Mouse (Mus musculus) limb, embryonic 10.5 days (tissue): Measurements from ENCODE around the gene Ubxn11. TPM values are rescaled to one million over a fixed set of nuclear protein-coding genes. Genes with fewer than 3 reads are reported as not detected.
A peak's percentile ranks its signal among the peaks of the same experiment; 100 is the strongest.

Source experiments
- DNase-seq: peaks from one replicate; pipeline ENCODE4 v3.0.0-alpha.2; 2017; ENCODE audit warnings: low spot score
- H3K27ac ChIP-seq: fragments of 300-500 bp; sonication (generic); 2 replicates; pipeline ENCODE4 v1.5.1; 2016; ENCODE audit warnings: mild to moderate bottlenecking
- H3K27me3 ChIP-seq: fragments of 300-500 bp; sonication (generic); 2 replicates; pipeline ENCODE4 v1.6.1; 2016; ENCODE audit warnings: low read depth, mild to moderate bottlenecking; ENCODE audit not compliant: poor library complexity, severe bottlenecking
- H3K36me3 ChIP-seq: fragments of 300-500 bp; sonication (generic); 2 replicates; pipeline ENCODE4 v1.6.1; 2016; ENCODE audit warnings: mild to moderate bottlenecking, moderate library complexity
- H3K4me1 ChIP-seq: fragments of 300-500 bp; sonication (generic); 2 replicates; pipeline ENCODE4 v1.6.1; 2016
- H3K4me3 ChIP-seq: fragments of 300-500 bp; sonication (generic); 2 replicates; pipeline ENCODE4 v1.5.1; 2016; ENCODE audit warnings: mild to moderate bottlenecking, moderate library complexity
- H3K9me3 ChIP-seq: fragments of 300-500 bp; sonication (generic); replicated peaks from 2 replicates; pipeline ENCODE4 v1.6.1; 2016; ENCODE audit warnings: mild to moderate bottlenecking
- WGBS: fragments of 180-500 bp; shearing (Covaris S2); methylation state at CpG from one replicate; pipeline ENCODE4 v1.1.7; 2016; 5-methylcytosine and 5-hydroxymethylcytosine counted together
- polyA plus RNA-seq: library from polyadenylated mRNA; unstranded; fragments of >200 nt; fragmentation: Nextera tagmentation; extraction: Ambion mirVana; gene quantifications from 2 replicates; pipeline ENCODE4 v1.2.1, GENCODE M21; 2016

Ubxn11 gene
- polyA plus RNA-seq, 1 experiment from 2014 or later, result 6.5 TPM

GRCm38 (mm10) chr4:134115215-134116144 is 13.1 kb downstream of the Ubxn11 start:
- Histone ChIP-seq H3K27ac (no peak overlapping the region), H3K36me3 (no peaks in the 10 kb centered on the region), H3K4me3 (no peak overlapping the region), H3K4me1 (peaks cover 49% of the 10 kb centered on the region), H3K27me3 (no peaks in the 10 kb centered on the region), H3K9me3 (no peaks in the 10 kb centered on the region)
- DNase-seq, result no peak
- 85% methylated on average over 16 of the region's 16 CpGs for WGBS

GRCm38 (mm10) chr4:134116501-134116900 is 14.1 kb downstream of the Ubxn11 start:
- Histone ChIP-seq H3K9me3 (no peaks in the 10 kb centered on the region), H3K27me3 (no peaks in the 10 kb centered on the region), H3K4me3 (no peak overlapping the region), H3K4me1 (peaks cover 51% of the 10 kb centered on the region), H3K27ac (no peak overlapping the region), H3K36me3 (no peaks in the 10 kb centered on the region)
- WGBS, result 82% methylated on average over 2 of the region's 2 CpGs
- no peak for DNase-seq

- H3K4me1 ChIP-seq, result peaks cover 56% of the 10 kb centered on the region
- WGBS, result 86% methylated on average over 8 of the region's 8 CpGs
Observed at GRCm38 (mm10) chr4:134117012-134117411, 14.6 kb downstream of the Ubxn11 start.

DNA sequence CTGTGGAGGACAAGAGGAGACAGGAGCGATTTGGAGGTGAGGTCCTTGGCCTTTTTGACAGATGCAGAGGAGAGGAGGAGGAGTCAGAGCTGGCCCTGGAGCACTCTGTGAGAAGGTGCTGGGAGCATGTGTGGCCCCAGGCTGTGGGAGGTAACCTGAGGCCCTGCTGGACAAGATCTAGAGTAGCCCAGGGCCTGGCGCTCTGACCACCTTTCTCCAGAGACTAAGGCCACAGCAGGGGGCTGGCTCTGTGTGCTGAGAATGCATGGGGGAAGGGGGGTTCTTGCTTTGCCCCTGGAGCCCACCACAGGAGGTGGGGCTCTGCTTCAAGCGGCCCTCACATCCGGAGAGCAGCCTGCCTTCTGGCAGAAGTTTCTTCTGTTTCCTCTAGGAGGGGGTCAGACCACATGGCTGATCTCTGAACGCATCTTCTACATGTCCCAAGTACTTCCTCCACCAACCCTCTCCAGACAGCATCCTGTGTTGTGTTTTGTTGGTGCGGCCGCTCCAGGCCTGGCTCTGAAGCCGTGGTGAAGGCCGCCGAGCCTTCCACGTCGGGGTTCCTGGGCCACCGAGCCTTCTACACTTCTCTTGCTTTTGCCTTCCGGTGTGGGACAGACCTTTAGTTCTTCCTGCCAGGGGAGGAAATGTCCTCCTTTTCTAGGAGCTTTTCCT is 15.9 kb downstream of the Ubxn11 start:
- Histone ChIP-seq H3K27me3 (no peaks in the 10 kb centered on the region), H3K36me3 (no peaks in the 10 kb centered on the region), H3K4me1 (peaks cover 54% of the 10 kb centered on the region), H3K9me3 (no peaks in the 10 kb centered on the region), H3K27ac (peak overlapping the region; percentile 62; the same call in 1 of the 2 replicates), H3K4me3 (no peak overlapping the region)
- no peak for DNase-seq
- WGBS, result 72% methylated on average over 14 of the region's 14 CpGs

More at GRCm38 (mm10) chr4:134117012-134117411, 14.6 kb downstream of the Ubxn11 start:
- Histone ChIP-seq H3K27ac (no peak overlapping the region), H3K9me3 (no peaks in the 10 kb centered on the region), H3K36me3 (no peaks in the 10 kb centered on the region), H3K27me3 (no peaks in the 10 kb centered on the region), H3K4me3 (no peak overlapping the region)
- DNase-seq, result no peak

- Histone ChIP-seq H3K36me3 (no peaks in the 10 kb centered on the region), H3K4me3 (no peak overlapping the region), H3K4me1 (peaks cover 51% of the 10 kb centered on the region), H3K9me3 (no peaks in the 10 kb centered on the region), H3K27ac (peak overlapping the region; percentile 62), H3K27me3 (no peaks in the 10 kb centered on the region)
- DNase-seq, result no peak
- WGBS, result 69% methylated on average over 5 of the region's 5 CpGs
Observed at GRCm38 (mm10) chr4:134119042-134119441, 16.7 kb downstream of the Ubxn11 start.

DNA sequence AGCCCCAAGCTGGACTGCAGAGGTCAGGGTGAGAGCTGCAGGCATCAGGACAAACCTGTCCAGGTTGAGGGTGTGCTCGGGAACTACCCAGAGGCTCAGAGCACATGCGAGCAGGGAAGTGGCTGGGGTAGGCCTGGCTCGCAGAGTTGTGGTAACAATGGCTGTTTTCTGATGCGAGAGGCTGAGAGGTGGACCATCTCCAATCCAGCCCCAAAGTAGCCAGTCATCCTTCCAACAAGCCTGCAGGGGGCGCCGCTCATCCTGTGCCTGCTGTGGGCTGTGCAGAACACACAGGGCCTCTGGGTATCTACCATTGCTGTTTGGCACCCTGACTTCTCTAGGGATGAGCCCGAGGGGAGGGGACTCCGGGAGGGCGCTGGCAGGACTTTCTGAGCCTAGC is 17.3 kb downstream of the Ubxn11 start:
- Histone ChIP-seq H3K27ac (peak overlapping the region; percentile 62; the same call in 1 of the 2 replicates), H3K4me3 (no peak overlapping the region), H3K4me1 (peaks cover 56% of the 10 kb centered on the region), H3K27me3 (no peaks in the 10 kb centered on the region), H3K9me3 (no peaks in the 10 kb centered on the region), H3K36me3 (no peaks in the 10 kb centered on the region)
- WGBS, result 67% methylated on average over 9 of the region's 9 CpGs
- no peak for DNase-seq

DNA sequence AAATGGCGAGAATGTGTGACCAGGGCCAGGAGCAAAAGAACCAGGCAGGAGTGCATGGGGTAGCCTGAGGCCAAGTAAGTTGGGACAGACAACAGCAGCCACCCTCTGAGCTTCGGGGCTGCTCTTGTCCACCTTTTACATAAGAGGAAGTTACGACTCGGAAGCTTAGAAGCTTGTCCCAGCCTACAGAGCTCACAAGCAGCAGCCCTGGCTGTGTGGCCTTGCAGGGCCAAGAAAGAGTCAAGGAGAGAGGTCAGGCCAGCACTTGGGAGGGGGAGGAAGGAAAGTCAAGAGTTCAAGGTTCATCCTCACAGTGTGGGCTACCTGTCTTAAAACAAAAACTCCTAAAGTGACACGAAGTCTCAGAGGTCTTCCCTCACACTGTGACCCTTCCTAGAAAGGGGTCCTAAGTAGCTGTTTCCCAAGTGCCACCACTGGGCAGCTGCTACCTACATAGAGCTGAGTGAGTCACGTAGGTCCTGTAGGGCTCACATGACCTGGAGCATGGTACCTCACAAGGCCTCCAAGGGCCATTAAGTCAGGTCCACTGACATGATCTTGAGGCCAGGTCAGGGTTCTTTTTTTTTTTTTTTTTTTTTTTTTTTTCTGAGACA is 17.9 kb downstream of the Ubxn11 start:
- 80% methylated on average over 6 of the region's 6 CpGs for WGBS
- DNase-seq, result no peak
- H3K27me3 ChIP-seq, result no peaks in the 10 kb centered on the region
- no peak overlapping the region for H3K4me3 ChIP-seq
- no peaks in the 10 kb centered on the region for H3K36me3 ChIP-seq
- H3K4me1 ChIP-seq, result peaks cover 55% of the 10 kb centered on the region
- H3K27ac ChIP-seq, result no peak overlapping the region
- no peaks in the 10 kb centered on the region for H3K9me3 ChIP-seq

- no peak overlapping the region for H3K4me3 ChIP-seq
- H3K36me3 ChIP-seq, result 0 out of 2 replicates have a peak, but pooled peaks cover 2% of the 10 kb centered on the region
- 0 out of 2 replicates have a peak overlapping the region, but pooled peaks have one; percentile 4 for H3K27ac ChIP-seq
- no peaks in the 10 kb centered on the region for H3K27me3 ChIP-seq
- peaks cover 48% of the 10 kb centered on the region for H3K4me1 ChIP-seq
- H3K9me3 ChIP-seq, result no peaks in the 10 kb centered on the region
- 89% methylated on average over 4 of the region's 4 CpGs for WGBS
- no peak for DNase-seq
Observed at GRCm38 (mm10) chr4:134120916-134121315, 18.5 kb downstream of the Ubxn11 start.

GRCm38 (mm10) chr4:134121571-134121970 is 19.2 kb downstream of the Ubxn11 start:
- WGBS, result 53% methylated on average over 4 of the region's 4 CpGs
- Histone ChIP-seq H3K27me3 (no peaks in the 10 kb centered on the region), H3K9me3 (no peaks in the 10 kb centered on the region), H3K27ac (0 out of 2 replicates have a peak overlapping the region, but pooled peaks have one; percentile 4), H3K4me1 (peaks cover 46% of the 10 kb centered on the region), H3K4me3 (no peak overlapping the region), H3K36me3 (peaks cover 7% of the 10 kb centered on the region; the same call in 1 of the 2 replicates)
- DNase-seq, result no peak

GRCm38 (mm10) chr4:134122281-134122680 is 19.9 kb downstream of the Ubxn11 start:
- no peaks in the 10 kb centered on the region for H3K9me3 ChIP-seq
- peaks cover 12% of the 10 kb centered on the region; the same call in 1 of the 2 replicates for H3K36me3 ChIP-seq
- no peaks in the 10 kb centered on the region for H3K27me3 ChIP-seq
- no peak overlapping the region for H3K27ac ChIP-seq
- H3K4me3 ChIP-seq, result no peak overlapping the region
- 40% methylated on average over 3 of the region's 3 CpGs for WGBS
- H3K4me1 ChIP-seq, result peaks cover 53% of the 10 kb centered on the region
- DNase-seq, result no peak

- Histone ChIP-seq H3K4me3 (no peak overlapping the region), H3K9me3 (no peaks in the 10 kb centered on the region), H3K36me3 (peaks cover 12% of the 10 kb centered on the region; the same call in 1 of the 2 replicates), H3K27ac (no peak overlapping the region), H3K27me3 (no peaks in the 10 kb centered on the region), H3K4me1 (peaks cover 57% of the 10 kb centered on the region)
- 95% methylated on average over 6 of the region's 6 CpGs for WGBS
- no peak for DNase-seq
Observed at GRCm38 (mm10) chr4:134123147-134123546, 20.8 kb downstream of the Ubxn11 start.

GRCm38 (mm10) chr4:134123680-134124551 is 21.5 kb downstream of the Ubxn11 start:
- Histone ChIP-seq H3K4me3 (no peak overlapping the region), H3K9me3 (no peaks in the 10 kb centered on the region), H3K36me3 (peaks cover 12% of the 10 kb centered on the region; the same call in 1 of the 2 replicates), H3K27me3 (no peaks in the 10 kb centered on the region), H3K4me1 (peaks cover 57% of the 10 kb centered on the region), H3K27ac (0 out of 2 replicates have a peak overlapping the region, but pooled peaks have one; percentile 33)
- peak; percentile 74 for DNase-seq
- 24% methylated on average over 17 of the region's 17 CpGs for WGBS
